Mouse (Mus musculus) gonadal fat pad, adult 2 months (tissue): ENCODE results near the gene Btbd35f12. TPM values are rescaled to one million over a fixed set of nuclear protein-coding genes. Genes with fewer than 3 reads are reported as not detected.
"Not testable (repeated sequence)": the region's sequence is repeated elsewhere in the genome, so short reads cannot be mapped to it uniquely, and the experiment has no call there.

Experiments used
- DNase-seq: peaks from one replicate; pipeline ENCODE4 v3.0.0-alpha.2; 2012; ENCODE audit warnings: low read depth
- polyA plus RNA-seq: library from polyadenylated mRNA; depleted of rRNA; stranded (reverse); fragments of >200 nt; gene quantifications from 2 replicates; pipeline ENCODE4 v1.2.3, GENCODE M21; 2012; rRNA removed

Btbd35f12 gene
- not detected in 2 replicates for polyA plus RNA-seq

DNA sequence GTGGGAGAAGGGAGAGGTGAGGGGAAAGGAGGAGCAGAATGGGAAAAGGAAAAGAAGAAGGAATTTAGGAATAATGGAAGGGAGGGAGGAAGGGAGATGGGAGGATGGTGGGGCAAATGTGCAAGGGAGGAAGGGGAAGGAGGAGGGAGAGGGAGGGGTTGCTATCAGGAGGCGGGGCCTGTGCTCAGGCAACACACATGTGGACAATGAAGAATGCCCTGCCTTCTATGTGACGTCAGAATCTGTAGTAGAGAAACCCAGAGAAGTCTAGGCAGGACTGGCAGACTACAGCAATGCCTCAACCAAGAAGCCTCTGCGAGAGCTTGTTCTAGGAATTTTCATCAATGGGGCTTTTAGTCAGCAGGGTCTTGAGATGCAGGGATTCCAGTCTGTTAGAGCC lies at the start of gene Btbd35f12:
Btbd35f12 (plus strand) TSS at position 301 of the 400 bp plus-strand sequence.
- DNase-seq = not testable (repeated sequence)

DNA sequence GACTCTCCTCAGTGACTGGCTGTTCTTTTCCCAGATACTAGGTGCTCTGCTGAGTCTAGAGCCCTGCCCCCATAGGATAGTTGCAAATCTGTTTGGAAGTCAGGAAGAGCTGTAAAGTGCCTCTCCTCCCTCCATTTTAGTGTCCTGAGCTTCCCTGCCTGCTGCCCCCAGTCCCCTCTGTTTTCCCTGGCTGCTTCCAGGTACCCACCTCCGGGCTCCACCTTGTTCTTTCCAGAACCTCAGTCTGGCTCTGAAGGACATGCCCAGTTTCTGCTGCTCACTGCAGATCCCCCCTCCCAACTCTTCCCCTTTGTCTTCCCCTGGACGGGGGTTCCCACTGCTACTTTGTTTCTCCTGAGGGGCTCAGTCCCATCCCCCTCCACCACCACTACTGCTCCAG lies 40.1 kb downstream of the Btbd35f12 start:
- not testable (repeated sequence) for DNase-seq

Other genes with a start within 250 kb of the Btbd35f12 start
- gene Spin2-ps6, start 78.5 kb upstream of the Btbd35f12 start, polyA plus RNA-seq = not detected in 2 replicates